Mouse (Mus musculus): ENCODE results near the gene Fbxo44. TPM values are rescaled to one million over a fixed set of nuclear protein-coding genes. Genes with fewer than 3 reads are reported as not detected.
A peak's percentile ranks its signal among the peaks of the same experiment; 100 is the strongest.
"Not testable (repeated sequence)": the region's sequence is repeated elsewhere in the genome, so short reads cannot be mapped to it uniquely, and the experiment has no call there.

The Fbxo44 gene
- total RNA-seq, 2 experiments from 2014 or later, result 7.0 to 7.8 TPM

DNA sequence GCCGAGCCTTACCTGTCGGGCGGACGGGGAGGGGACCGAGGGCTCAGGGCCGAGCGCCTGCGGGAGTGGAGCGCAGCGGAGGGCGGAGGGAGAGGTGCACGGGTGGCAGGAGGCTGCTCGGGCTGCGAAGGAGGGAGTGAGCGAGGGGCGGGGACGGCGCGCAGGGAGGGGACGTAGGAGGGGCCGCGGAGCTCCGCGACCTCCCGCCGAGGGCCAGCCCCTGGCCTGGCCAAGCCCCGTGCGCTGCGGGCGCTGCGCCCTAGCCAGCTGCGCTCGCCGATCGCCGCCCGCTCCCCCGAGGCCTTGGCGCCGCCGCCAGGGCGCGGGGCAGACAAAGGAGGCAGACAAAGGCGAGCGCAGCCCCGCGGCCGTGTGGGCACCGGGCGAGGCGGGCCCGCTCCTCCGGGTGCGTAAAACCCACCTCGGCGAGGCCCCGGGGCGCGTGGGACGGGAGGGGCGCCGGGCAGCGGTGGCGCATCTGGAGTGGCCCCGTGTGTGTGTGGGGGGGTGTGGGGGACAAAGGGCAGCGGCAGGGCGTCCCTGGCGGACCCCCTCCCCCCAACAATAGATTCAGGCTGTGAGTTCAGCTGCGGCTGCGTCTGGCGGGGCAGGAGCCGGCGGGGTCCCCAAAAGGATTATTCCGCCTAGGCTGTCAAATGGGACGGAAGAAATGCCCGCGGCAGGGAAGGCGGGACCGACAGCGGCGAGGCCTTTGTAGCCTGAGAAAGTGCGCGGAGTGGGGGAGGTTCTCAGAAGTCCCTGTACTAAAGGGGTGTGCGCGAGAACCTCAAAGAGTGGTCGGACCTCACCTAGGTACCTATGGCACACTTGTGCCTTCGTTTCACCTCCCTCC, 29.5 kb downstream of the Fbxo44 start, which contains the start of gene Draxin:
TSS of gene Draxin (minus strand) at position 138 of the 853 bp plus-strand sequence.
- DNase-seq (ENCODE audit: low spot score), result no peak

DNA sequence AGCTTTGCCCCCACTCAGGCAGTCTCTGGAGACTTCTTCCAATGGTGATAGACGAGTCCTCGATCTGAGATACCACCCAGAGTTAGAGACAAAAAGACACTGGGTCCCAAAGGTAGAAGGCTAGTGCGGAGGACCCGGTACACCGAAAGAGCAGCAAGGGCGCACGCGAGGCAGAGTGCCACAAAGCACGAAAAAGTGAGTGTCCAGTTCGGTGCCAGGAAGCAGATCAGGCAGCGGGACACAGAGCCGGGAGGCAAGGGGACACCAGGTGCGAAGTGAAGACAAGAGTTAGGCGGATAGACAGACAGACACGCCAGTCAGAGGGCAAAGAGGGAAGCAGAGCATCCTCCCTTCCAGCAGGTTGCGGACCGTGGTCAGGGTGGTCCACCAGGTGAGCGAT, 30.1 kb downstream of the Fbxo44 start, which contains the start of gene Mad2l2:
TSS of gene Mad2l2 (plus strand) at position 252 of the 400 bp plus-strand sequence.
- DNase-seq (ENCODE audit: low spot score), result no peak

DNA sequence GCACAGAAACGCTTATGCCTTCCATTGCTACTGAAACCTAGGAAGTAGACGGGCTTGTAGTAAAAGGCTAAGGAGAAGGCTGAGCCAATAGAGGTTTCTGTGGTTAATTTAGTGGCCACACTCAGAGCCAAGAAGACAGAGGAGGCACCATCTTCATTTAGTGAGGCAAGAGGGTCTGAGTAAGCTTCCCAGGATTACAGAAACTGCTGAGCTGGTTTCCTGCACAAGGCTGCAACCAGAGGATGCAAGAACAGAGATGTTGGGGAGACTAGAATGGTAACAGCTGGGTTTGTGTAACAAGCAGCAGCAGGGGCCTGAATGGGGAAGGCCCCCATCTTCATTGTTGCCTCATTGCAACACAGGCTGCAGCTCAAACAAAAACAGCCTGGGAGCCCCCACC, 31.6 kb downstream of the Fbxo44 start:
- DNase-seq (ENCODE audit: low spot score), result no peak

DNA sequence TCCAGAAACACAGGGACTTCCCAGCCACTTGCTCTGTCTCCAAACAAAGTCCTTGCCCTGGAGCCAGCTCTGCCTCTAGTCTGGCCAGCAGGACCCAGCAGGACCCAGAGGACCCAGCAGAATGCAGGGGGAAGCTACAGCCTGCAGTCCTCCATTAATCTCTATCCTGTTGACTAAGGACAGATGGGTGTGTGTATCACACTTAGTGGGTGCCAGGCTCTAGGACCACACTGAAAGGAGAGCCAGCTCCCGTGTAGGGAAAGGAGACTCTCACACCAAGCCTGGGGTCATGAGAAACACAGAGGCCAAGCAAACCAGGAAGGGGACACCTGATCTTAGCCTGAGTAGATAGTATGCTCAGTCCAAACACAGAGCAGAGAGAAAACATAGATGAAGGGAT, 32.0 kb downstream of the Fbxo44 start:
- DNase-seq (ENCODE audit: low spot score), result no peak

DNA sequence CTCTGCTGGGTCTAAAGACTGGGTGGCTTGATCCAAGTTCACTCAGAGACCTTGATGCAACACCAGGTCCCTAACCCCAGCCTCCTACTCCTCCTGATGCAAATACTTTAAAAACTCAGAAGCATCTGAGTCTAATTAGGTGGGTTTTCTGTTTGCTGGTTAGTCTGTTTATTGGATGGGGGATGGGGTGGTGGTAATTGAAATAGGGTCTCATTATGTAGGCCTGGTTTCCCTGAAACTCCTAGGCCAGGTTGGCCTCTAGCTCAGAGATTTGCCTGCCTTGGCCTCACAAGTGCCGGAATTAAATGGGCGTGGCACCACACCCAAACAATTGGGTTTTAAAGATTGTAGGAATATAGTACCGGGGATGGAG, 37.6 kb downstream of the Fbxo44 start:
- DNase-seq (ENCODE audit: low spot score), result no peak

DNA sequence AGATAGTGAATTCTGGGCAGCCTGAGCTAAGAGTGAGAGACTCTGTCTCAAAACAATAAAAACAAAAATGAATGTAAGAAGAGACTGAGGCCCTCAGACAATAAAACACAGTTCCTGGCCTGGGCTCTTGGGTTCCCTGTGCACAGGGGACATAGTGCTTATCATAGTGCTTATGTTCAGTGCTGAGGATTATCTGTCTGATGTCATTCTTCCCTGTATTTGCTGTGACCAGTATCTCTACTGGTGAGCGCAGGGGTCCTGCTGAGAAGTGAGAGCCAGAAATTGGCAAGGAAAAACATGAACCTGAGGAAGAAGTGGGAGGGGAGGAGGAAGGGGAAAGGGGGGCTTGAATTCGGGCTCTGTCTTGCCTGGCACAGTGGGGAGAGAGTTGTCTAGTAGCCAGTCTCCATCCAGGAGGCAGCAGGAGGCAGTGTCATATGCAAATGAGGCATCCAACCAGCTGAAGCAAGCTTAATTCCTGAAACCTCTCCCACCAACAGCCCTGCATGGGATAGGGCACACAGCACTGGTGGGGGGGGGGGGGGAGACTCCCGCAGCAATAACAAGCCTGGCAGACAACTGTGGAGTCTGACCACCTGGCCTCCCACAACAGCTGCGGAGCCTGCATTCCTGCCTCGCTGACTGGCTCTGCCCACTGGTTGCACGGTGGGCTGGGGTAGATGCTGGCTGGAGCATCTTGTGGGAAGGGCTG, 38.1 kb downstream of the Fbxo44 start:
- DNase-seq (ENCODE audit: low spot score), result no peak

DNA sequence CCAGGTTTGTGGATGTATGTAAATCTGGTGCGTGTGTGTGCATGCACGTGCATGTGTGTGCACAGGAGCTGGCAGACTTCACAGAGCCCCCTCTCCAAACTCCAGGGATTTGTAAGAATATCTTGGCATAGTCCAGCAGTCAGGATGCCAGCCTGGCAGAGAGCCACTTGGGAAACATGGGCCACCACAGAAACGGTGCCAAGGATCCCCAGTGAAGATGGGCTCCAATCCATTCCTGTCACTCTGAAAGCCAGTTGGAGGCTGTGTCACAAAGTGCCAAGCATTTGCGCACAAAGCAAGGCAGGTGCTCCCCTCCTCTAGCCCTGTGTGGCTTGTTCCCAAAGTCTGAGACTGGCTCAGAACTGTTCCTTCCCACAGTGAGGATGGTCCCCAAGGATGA, 38.9 kb downstream of the Fbxo44 start:
- no peak for DNase-seq (ENCODE audit: low spot score)

DNA sequence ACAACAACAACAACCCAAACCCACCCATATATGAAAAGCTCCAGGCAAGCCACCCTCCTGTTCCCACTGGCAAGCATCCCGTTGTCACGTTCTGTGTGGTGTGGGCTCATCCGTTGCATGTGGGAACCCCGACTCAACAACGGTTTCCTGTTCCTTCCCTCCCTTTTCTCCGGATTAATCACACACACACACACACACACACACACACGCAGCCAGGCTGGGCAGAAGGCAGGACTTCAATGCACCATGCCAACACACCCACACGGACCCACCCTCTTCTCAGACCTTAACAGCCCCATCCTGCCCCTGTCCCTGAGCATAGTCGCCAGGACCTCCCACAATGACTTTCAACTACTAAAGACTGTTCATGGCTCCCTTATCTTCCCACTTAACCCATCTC, 39.7 kb downstream of the Fbxo44 start:
- no peak for DNase-seq (ENCODE audit: low spot score)

DNA sequence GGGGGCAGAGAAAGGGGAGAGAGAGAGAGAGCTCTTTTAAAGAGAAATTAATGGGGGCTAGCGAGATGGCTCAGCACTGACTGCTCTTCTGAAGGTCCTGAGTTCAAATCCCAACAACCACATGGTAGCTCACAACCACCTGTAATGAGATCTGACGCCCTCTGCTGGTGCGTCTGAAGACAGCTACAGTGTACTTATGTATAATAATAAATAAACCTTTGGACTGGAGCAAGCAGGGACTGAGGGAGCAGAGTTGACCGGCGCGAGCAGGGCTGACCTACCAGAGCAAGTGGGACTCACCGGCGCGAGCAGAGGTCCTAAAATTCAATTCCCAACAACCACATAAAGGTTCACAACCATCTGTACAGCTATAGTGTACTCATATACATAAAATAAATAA, 40.7 kb downstream of the Fbxo44 start:
- not testable (repeated sequence) for DNase-seq (ENCODE audit: low spot score)

DNA sequence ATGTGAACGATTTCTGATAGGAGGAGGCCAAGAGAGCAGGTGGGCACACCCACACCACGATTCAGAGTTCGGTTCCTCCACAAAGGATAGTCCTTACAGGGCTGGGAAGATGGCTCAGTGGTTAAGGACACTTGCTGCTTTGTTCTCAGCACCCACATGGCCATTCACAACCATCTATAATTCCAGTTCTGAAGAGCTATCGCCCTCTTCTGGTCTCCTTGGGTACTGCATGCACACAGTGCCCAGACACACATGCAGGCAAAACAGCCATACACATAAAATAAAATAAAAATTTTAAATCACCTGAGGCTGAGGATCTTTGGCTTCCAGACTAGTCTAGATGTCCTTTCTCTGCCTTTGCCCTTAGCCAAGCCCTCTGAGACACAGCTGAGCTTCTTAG, 42.9 kb downstream of the Fbxo44 start:
- no peak for DNase-seq (ENCODE audit: low spot score)

DNA sequence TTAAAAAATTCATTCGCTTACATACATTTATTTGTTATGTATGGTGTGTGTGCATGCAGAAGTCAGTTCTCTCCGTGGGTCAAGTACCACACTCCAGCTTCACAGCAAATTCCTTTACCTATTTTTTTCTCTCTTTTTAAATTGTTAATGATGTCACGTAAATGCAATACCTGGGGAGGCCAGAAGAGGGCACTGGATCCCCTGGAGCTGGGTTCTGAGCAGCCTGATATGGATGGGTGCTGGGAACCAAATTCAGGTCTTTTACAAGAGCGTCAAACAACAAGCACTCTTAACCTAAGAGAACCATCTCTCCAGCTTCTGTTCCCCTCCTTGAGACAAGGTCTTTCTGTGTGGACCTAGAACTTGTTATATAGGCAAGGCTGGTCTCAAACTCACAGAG, 43.6 kb downstream of the Fbxo44 start:
- DNase-seq (ENCODE audit: low spot score), result no peak

DNA sequence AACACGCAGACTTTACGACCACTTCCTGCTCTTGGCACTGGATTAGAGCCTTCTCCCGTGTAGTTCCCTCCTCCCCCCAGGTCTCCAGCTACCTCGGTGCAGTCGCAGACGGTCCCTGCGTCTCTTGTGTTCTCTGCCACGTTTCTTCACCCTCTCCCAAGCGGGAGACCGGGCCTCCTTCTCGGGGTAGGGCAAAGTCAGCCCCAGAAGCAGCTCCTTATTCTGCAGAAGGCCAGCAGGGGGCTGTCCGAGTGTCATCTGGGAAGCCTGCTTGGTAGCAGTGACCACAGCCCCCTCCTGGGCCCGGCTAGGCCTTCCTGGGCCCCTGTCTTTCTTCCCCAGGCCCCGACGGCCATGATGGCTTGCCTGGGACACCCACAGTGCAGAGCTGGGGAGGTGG, 44.8 kb downstream of the Fbxo44 start:
- DNase-seq (ENCODE audit: low spot score), result peak; percentile 29

DNA sequence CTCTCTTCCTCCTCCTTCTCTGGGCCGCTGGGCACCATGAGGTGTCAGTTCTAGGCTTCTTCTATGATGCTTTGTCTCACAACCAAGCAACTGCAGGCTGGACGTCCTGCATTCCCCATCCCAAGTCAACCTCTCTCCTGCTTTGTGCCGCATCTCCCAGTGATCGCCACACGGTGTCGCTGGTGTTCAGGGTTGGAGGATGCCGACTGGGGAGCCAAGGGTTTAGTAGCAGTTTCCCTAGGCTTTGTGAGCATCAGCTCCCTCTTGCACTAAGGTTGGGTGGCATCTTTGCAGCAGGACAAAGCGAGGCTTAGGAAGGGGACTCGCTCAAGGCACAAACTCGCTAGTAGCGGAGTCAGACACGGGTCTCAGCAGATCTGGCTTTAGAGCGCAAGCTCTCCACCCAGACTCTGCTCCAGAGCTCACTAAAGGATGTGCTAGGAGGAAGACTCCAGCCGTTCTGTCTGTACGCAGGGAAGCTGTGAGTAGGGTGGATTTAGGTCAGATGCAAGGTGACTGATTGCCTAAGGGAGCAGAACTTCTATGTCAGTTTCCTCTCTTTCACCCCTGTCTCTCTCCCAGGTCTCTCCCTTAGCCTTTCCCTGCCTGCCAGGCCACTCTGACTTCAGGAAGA, 45.4 kb downstream of the Fbxo44 start:
- DNase-seq (ENCODE audit: low spot score), result peak; percentile 87

DNA sequence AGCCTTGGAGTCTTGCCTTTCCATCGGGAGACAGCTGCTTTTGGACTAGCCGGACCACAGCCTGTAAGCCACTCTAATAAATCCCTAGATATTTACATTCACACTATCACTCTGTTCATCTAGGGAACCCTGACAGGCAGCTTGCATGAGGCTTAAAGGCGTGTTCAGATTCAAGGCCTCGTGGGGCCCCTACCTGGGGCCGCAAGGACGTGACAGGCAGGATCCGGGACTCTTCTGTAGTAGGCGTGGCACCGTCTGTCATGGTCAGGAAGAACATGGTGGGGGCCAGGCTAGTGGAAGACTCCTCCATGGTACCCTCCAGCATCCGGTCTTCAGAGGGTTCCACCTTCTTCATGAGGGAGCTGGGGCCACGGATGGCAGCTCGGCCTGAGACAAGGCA, 47.8 kb downstream of the Fbxo44 start:
- no peak for DNase-seq (ENCODE audit: low spot score)

DNA sequence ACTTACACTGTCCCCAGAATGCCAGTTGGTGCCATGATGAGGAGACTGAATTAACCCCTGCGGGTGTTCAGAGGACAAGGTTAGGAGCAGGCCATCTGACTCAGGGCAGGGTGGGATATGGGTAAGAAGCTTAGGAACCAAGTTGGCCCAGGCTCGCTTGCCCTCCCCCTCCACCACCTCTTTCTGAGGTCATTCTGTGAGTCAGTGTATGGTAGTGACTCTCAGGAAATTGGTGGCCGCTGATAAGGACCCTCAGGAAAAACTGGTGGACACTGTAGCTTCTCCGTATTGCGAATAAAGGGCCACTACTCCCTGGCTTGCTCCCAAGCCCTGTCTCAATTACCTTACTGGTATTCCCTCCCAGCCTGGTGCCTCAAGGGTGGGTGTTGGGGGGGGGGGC, 51.1 kb downstream of the Fbxo44 start:
- no peak for DNase-seq (ENCODE audit: low spot score)

DNA sequence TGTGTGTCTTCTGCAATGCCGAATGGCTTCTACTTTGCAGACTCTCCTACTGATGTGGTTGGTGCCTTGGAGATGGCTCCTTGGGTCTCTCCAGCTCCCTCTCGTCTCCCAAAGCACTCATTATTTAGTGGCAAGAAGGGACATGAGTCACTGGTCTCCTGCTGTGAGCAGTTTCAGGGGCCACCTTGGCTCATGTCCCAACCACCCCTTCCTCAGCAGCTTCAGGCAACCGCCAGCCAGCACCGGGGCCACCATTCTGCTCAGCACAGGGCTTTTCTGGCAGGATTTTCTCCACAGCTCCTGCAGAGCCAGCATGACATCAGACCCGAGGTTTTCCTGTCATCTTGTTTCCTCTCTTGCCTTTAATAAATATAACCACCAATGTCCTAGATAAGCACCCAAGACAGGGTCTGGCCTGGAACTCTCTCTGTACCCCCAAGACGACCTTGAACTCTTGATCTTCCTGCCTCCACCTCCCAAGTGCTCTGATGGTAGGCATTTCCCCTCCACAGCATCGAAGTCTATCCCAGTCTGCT, 51.6 kb downstream of the Fbxo44 start:
- DNase-seq (ENCODE audit: low spot score), result no peak

DNA sequence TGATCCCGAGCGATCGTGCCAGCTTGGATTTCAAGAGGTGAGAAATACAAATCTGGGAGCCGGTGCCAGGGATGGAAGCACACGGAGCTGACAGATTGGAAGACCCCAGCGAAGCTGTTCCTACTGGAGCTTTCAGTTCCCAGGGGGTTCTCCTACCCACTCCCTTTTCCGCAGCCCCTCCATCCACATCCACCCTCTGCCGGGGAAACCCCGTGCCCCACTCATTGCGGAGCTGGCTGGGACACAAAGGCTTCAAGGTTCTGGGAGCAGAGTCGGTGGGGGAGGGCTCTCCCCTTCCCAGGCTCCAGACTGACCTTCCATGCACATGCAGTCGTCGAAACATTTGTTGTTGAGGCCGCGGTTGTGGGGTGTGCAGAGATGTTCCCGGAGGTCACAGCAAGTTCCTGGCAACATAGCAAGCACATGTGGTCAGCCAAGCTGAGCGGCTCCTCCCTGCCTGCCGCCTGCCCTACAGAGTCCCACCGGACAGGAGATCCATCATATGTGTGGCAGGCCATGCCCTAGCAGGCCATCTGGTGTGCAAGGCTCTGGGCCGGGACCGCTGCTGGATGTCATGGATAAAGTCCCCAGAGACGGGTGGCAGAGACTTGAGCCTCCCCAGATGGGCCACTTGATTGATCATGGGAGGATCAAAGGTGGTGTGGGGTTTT, 52.5 kb downstream of the Fbxo44 start:
- DNase-seq (ENCODE audit: low spot score), result peak; percentile 54

DNA sequence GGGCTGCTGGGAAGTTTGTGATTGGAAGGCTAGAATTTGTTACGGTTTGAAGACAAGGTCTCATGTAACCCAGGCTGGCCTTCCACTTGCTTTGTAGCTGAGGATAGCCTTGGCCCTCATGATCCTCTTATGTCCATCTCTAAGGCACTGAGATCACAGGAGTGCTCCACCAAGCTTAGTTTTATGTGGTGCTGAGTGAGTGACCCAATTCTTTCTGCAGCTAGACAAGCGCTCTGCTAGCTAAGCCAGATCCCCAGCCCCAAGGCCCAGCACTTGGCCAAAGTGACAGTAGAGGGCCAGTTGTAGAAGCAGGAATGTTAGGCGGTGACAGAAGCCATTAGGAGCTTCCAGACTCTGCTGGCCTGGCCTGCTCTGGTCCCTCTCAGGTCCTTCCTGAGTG, 56.1 kb downstream of the Fbxo44 start:
- DNase-seq (ENCODE audit: low spot score), result no peak
